Mouse (Mus musculus): ENCODE measurements at regions not wholly inside any gene's neighbourhood (a gene's known extent, or its start where the extent isn't known, plus 50 kb on each side); places are given as distances from the start of the nearest gene placed in this dataset.

GRCm38 (mm10) chr13:48075315-48075714 is 185.7 kb upstream of the Id4 start:
- H3K27ac ChIP-seq (ENCODE audit: insufficient read depth, low read length), result no peak overlapping the region
- TF ChIP-seq CTCF (IDR thresholded peaks at IDR 0.05; ENCODE audit: borderline replicate concordance, insufficient read depth, low read length) (no peak), POLR2A (IDR thresholded peaks at IDR 0.05; ENCODE audit: low read depth, low read length) (no peak)

GRCm38 (mm10) chr13:48078214-48078613 is 182.8 kb upstream of the Id4 start:
- no peak for TF ChIP-seq POLR2A (IDR thresholded peaks at IDR 0.05; ENCODE audit: low read depth, low read length)
- no peak for TF ChIP-seq CTCF (IDR thresholded peaks at IDR 0.05; ENCODE audit: borderline replicate concordance, insufficient read depth, low read length)
- H3K4me3 ChIP-seq (ENCODE audit: insufficient read depth, low read length), result no peak overlapping the region
- H3K27ac ChIP-seq (ENCODE audit: insufficient read depth, low read length), result no peak overlapping the region
- peaks cover 5% of the 10 kb centered on the region; the same call in 1 of the 2 replicates for H3K4me1 ChIP-seq (ENCODE audit: control insufficient read depth, insufficient read depth, low read length)

More at GRCm38 (mm10) chr13:48075315-48075714, 185.7 kb upstream of the Id4 start:
- Histone ChIP-seq H3K4me3 (ENCODE audit: insufficient read depth, low read length) (no peak overlapping the region), H3K4me1 (ENCODE audit: control insufficient read depth, insufficient read depth, low read length) (peaks cover 5% of the 10 kb centered on the region; the same call in 1 of the 2 replicates)

GRCm38 (mm10) chr13:48083294-48083693 is 177.7 kb upstream of the Id4 start:
- no peaks in the 10 kb centered on the region for H3K4me1 ChIP-seq (ENCODE audit: control insufficient read depth, insufficient read depth, low read length)
- no peak overlapping the region for H3K27ac ChIP-seq (ENCODE audit: insufficient read depth, low read length)
- H3K4me3 ChIP-seq (ENCODE audit: insufficient read depth, low read length), result no peak overlapping the region
- TF ChIP-seq POLR2A (IDR thresholded peaks at IDR 0.05; ENCODE audit: low read depth, low read length), result no peak
- TF ChIP-seq CTCF (IDR thresholded peaks at IDR 0.05; ENCODE audit: borderline replicate concordance, insufficient read depth, low read length), result no peak

GRCm38 (mm10) chr13:48083807-48084206 is 177.2 kb upstream of the Id4 start:
- TF ChIP-seq POLR2A (IDR thresholded peaks at IDR 0.05; ENCODE audit: low read depth, low read length) (no peak), CTCF (IDR thresholded peaks at IDR 0.05; ENCODE audit: borderline replicate concordance, insufficient read depth, low read length) (no peak)
- H3K27ac ChIP-seq (ENCODE audit: insufficient read depth, low read length), result no peak overlapping the region
- no peak overlapping the region for H3K4me3 ChIP-seq (ENCODE audit: insufficient read depth, low read length)
- no peaks in the 10 kb centered on the region for H3K4me1 ChIP-seq (ENCODE audit: control insufficient read depth, insufficient read depth, low read length)

GRCm38 (mm10) chr13:48094275-48095035 is 166.6 kb upstream of the Id4 start:
- Histone ChIP-seq H3K4me1 (ENCODE audit: control insufficient read depth, insufficient read depth, low read length) (no peaks in the 10 kb centered on the region), H3K4me3 (ENCODE audit: insufficient read depth, low read length) (no peak overlapping the region), H3K27ac (ENCODE audit: insufficient read depth, low read length) (no peak overlapping the region)
- TF ChIP-seq CTCF (IDR thresholded peaks at IDR 0.05; ENCODE audit: borderline replicate concordance, insufficient read depth, low read length), result no peak
- no peak for TF ChIP-seq POLR2A (IDR thresholded peaks at IDR 0.05; ENCODE audit: low read depth, low read length)

- H3K4me1 ChIP-seq (ENCODE audit: control insufficient read depth, insufficient read depth, low read length), result peaks cover 19% of the 10 kb centered on the region
- H3K4me3 ChIP-seq (ENCODE audit: insufficient read depth, low read length), result no peak overlapping the region
- no peak for TF ChIP-seq POLR2A (IDR thresholded peaks at IDR 0.05; ENCODE audit: low read depth, low read length)
- no peak for TF ChIP-seq CTCF (IDR thresholded peaks at IDR 0.05; ENCODE audit: borderline replicate concordance, insufficient read depth, low read length)
- no peak overlapping the region for H3K27ac ChIP-seq (ENCODE audit: insufficient read depth, low read length)
Measured at GRCm38 (mm10) chr13:48102156-48102555, 158.9 kb upstream of the Id4 start.

GRCm38 (mm10) chr13:48102576-48102975 is 158.5 kb upstream of the Id4 start:
- Histone ChIP-seq H3K27ac (ENCODE audit: insufficient read depth, low read length) (no peak overlapping the region), H3K4me3 (ENCODE audit: insufficient read depth, low read length) (no peak overlapping the region), H3K4me1 (ENCODE audit: control insufficient read depth, insufficient read depth, low read length) (peaks cover 19% of the 10 kb centered on the region)
- TF ChIP-seq POLR2A (IDR thresholded peaks at IDR 0.05; ENCODE audit: low read depth, low read length) (no peak), CTCF (IDR thresholded peaks at IDR 0.05; ENCODE audit: borderline replicate concordance, insufficient read depth, low read length) (no peak)

- peak overlapping the region; percentile 75 for H3K27ac ChIP-seq (ENCODE audit: insufficient read depth, low read length)
- no peak overlapping the region for H3K4me3 ChIP-seq (ENCODE audit: insufficient read depth, low read length)
- TF ChIP-seq POLR2A (IDR thresholded peaks at IDR 0.05; ENCODE audit: low read depth, low read length), result no peak
- no peak for TF ChIP-seq CTCF (IDR thresholded peaks at IDR 0.05; ENCODE audit: borderline replicate concordance, insufficient read depth, low read length)
- peaks cover 19% of the 10 kb centered on the region for H3K4me1 ChIP-seq (ENCODE audit: control insufficient read depth, insufficient read depth, low read length)
Measured at GRCm38 (mm10) chr13:48104766-48105165, 156.3 kb upstream of the Id4 start.

- Histone ChIP-seq H3K27ac (ENCODE audit: insufficient read depth, low read length) (peak overlapping the region; percentile 77), H3K4me1 (ENCODE audit: control insufficient read depth, insufficient read depth, low read length) (peaks cover 30% of the 10 kb centered on the region), H3K4me3 (ENCODE audit: insufficient read depth, low read length) (no peak overlapping the region)
- no peak for TF ChIP-seq POLR2A (IDR thresholded peaks at IDR 0.05; ENCODE audit: low read depth, low read length)
- no peak for TF ChIP-seq CTCF (IDR thresholded peaks at IDR 0.05; ENCODE audit: borderline replicate concordance, insufficient read depth, low read length)
Measured at GRCm38 (mm10) chr13:48106946-48107345, 154.1 kb upstream of the Id4 start.

GRCm38 (mm10) chr13:48115890-48116289 is 145.1 kb upstream of the Id4 start:
- TF ChIP-seq CTCF (IDR thresholded peaks at IDR 0.05; ENCODE audit: borderline replicate concordance, insufficient read depth, low read length) (no peak), POLR2A (IDR thresholded peaks at IDR 0.05; ENCODE audit: low read depth, low read length) (no peak)
- Histone ChIP-seq H3K4me3 (ENCODE audit: insufficient read depth, low read length) (no peak overlapping the region), H3K4me1 (ENCODE audit: control insufficient read depth, insufficient read depth, low read length) (peaks cover 3% of the 10 kb centered on the region; the same call in 1 of the 2 replicates), H3K27ac (ENCODE audit: insufficient read depth, low read length) (no peak overlapping the region)
